Mouse (Mus musculus): ENCODE results near the gene Ccm2l.

Ccm2l gene

DNA sequence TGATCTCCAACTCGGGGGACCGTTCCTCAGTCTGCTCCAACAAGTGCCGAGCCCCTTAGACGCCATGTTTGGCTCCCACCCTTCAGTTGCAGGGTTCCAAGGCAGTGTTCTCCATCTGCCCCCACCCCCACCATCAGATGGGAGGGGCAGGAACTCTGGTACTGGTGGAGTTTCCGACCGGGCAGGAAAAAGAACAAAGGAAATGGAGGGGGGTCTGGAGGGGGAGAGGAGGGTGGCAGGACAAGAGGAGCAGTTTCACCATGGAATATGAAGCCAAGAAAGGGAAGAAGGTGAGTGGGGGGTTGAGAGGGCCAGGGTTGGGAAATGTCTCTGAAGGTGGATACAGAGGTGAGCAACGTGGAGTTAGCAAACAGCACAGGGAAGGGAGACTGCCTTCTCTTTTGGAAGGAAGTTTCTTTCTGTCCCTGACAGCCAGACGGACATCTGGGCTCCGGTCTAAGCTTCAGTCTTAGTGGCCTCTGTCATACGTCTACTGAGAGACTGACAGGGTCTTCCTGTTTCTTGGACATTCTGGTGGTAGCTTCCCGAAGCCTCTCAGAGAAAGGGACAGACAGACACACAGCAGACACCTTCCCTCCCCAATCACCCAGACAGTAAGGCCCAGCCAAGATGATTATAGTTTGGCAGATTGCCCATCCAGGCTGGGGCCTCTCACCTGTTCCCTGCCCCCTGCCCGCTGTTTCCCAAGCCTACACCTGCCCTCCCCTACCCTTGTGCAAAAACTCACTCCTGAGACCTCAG, at the start of gene Ccm2l:
Ccm2l (plus strand) TSS at position 209 of the 762 bp plus-strand sequence.
- no peak for DNase-seq (ENCODE audit: low read depth, low spot score)

DNA sequence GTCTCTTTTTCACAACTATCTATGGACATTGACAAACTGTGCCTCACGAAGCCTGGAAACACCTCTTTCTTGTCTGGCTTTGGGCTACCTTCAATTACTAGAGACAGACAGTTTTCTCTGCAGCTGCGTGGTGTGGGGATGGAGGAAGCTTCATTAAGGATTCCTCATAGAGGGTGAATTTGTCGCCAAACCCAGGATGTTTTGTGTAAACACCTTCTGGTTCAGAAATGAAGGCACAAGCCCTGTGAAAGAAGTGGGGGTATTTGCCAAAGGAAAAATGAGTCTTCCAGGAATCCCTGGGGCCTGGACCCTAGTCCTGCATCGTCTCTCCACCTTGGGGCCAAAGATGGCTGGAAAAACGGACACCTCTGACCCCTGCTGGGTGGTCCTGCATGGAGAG, 49.0 kb upstream of the Ccm2l start:
- no peak for DNase-seq (ENCODE audit: low read depth, low spot score)

DNA sequence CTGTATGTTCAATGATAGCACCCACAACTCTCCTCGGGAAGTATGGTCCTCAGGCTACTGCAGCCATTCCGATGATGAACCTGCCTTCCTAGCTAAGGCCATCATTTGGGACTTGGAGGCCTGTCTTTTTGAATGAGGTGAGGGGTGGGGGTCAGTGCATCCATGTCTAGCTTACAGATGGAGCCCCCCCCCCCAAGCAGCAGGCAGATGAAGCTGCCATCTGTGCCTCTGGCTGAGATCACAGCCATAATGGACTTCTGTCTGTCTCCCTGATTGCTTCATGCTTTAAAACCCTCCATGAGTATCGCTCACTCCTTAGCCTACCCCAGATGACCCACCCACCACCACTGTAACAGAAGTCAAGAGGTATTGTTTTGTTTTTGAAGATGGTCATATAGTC, 46.4 kb upstream of the Ccm2l start:
- no peak for DNase-seq (ENCODE audit: low read depth, low spot score)

DNA sequence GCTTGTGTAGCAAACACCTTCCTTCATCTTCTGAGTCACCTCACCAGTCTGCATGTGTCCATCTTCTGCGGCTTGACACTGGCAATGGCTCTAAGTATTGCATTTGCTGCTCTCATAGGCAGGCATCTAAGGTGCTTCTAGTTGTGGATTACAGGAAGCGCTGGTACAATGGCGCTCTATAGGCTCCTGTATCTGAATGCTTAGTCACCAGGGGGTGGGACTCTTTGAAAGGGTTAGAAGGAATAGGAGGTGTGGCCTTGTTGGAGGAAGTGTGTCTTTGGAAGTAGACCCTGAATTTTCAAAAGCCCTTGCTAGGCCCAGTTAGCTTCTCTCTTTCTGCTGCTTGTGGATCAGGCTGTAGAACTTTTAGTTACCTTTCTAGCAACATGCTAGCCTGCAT, 44.6 kb upstream of the Ccm2l start:
- DNase-seq (ENCODE audit: low read depth, low spot score) = no peak

DNA sequence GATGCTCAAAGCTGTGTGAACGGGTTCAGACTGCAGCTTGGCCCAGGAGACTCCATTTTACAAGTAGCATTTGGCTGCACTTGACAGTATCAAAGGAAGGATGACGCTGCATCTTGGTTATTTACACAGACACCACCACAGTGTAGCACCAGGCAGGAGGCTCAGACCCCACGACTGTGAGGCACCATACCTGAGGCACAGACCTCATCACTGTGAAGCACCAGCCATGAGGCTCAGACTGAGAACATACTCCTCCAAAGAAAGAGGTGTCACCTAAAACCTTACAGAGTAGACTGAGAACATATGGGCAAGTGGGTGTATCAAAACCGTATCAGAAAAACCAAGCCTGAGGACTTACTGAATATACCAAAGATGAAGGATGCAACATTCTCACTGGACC, 42.9 kb upstream of the Ccm2l start:
- DNase-seq (ENCODE audit: low read depth, low spot score) = no peak

DNA sequence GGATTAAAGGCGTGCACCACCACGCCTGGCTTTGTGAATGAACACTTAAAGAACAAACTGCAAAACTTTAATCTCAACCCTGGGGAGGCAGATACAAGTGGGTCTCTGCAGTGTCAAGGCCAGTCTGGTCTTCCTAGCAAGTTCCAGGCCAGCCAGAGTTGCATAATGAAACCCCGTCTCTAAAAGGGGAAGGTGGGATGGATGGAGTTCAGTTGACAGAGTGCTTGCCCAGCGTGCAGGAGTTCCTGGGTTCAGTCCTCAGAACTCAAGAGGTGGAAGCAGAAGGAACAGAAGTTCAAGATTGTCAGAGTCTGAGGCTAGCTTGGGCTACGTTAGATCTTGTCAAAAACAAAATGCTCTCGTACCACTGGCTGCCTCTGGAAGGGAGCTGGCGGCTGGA, 39.7 kb upstream of the Ccm2l start:
- DNase-seq (ENCODE audit: low read depth, low spot score) = no peak

DNA sequence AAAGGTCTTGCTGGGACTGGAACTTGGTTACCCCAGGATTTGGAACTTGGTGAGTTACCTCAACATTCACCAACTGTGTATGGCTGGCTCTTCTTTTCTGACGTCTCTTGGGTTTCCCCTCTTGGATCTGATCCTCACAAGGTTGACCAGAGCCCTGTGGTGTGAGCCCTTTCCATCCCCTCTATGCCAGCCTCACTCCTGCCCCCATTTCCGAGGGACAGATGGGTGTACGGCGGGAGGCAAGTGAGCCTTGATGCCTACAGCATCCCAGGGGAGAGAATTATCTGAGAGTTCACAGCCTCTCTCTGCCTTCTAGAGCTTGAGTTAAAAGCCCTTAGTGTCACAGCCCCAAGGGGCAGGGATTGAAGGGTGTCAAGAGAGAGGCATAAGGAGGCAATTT, 38.3 kb upstream of the Ccm2l start:
- DNase-seq (ENCODE audit: low read depth, low spot score) = no peak

DNA sequence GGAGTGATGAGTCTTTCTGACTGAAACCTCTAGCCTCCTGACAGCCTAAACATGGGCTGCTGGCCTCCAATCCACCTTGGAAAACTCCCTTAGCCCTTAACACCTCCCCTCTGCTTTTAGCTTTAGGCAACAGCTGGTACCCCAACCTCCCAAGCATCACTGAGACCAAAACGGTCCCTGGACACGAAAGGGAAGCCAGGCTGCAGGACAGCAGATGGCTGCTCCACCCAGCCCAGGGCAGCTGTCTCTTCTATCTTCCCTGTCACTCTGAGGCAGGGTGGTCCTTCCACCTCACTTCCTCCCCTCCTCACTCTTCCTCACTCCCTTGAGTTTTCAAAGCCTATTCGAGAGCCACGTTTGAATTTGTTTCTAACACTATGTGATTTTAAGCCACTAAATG, 35.3 kb upstream of the Ccm2l start:
- DNase-seq (ENCODE audit: low read depth, low spot score) = no peak

DNA sequence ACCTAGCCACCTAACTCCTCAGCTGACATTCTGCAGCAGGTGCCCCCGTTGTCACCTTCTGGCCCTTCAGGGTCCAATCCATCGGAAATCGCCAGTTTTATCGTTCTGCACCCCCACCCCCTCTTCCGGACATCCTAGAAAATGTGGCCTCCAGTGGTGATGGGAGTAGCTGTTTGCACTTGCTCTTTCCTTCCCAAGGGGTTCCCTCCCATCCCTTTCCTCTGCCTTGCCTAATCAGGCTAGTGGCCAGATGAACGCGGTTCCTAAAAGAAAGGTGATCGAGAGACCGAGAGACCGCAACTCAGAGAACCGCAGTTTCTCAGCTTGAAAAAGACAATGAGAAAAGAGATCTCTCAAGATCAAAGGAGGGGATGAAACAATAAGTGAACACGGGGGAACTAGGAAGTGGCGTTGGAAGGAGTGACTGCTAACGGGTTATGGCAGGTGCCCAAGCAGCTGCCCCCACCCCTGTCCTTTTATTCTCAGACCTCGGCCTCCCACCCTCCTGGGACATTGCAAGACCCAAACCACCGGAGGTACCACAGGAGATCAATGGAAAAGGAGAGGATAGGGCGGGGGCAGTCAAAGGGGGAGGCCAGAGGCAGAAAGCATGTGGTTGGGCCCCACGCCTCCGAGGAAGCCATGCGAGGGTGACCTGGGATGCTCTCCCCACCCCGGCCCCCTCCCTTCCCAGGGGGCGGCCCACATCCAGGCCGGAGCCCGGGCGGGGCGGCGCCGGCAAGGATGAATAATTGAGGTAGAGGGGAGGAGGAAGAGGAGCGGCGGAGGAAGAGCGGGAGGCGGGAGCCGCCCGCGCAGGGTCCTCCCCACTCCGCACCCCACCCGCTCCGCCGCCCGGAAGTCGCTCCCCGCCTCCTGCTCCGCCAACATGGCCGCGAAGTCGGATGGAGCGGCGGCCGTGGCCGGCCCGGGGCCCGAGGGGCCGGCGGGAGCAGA, 34.4 kb upstream of the Ccm2l start, which contains the start of gene Xkr7:
Xkr7 (plus strand) TSS at position 727 of the 957 bp plus-strand sequence.
- no peak for DNase-seq (ENCODE audit: low read depth, low spot score)

DNA sequence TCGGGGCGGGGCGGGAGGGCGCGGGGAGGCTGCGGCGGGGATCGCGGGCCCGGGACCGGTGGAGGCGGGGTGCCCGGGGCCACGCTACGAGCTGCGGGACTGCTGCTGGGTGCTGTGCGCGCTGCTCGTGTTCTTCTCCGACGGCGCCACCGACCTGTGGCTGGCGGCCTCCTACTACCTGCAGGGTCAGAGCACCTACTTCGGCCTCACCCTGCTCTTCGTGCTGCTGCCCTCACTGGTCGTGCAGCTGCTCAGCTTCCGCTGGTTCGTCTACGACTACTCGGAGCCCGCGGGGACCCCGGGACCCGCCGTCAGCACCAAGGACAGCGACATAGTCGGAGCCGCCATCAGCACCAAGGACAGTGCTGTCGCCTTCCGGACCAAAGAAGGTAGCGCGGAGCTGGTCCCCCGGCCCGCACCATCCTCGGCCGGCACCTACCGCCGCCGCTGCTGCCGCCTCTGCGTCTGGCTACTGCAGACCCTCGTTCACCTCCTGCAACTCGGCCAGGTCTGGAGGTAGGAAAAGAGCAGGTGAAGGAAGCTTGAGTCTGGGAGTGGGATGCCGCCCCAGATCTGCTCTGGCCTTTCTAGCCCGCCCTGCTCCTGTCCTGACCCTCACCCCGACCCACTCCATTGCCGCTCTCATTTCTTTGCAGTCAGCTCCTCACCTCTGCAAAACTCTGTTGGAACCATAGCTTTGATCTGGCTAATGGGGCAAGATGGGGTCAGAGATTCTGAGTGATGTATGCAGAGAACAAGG, 33.5 kb upstream of the Ccm2l start:
- DNase-seq (ENCODE audit: low read depth, low spot score) = no peak

DNA sequence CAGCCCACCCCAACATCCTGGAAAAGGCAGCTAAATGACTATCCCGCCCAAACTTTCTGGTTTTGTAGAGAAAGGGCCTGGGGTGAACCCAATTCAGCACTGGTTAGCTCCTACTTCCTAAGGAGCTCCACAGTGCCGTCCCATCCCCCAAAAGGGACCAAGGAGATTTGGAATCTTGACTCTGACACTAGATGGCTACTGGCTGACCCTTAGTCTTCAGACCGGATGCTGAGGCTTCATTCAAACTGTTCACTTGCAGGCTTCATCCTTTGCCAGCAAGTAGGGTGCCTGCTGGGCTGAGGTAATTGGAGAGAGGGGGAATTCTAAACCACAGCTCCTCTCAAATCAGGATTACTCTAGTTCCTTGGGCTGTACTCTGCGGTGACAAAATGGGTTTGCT, 32.8 kb upstream of the Ccm2l start:
- no peak for DNase-seq (ENCODE audit: low read depth, low spot score)

DNA sequence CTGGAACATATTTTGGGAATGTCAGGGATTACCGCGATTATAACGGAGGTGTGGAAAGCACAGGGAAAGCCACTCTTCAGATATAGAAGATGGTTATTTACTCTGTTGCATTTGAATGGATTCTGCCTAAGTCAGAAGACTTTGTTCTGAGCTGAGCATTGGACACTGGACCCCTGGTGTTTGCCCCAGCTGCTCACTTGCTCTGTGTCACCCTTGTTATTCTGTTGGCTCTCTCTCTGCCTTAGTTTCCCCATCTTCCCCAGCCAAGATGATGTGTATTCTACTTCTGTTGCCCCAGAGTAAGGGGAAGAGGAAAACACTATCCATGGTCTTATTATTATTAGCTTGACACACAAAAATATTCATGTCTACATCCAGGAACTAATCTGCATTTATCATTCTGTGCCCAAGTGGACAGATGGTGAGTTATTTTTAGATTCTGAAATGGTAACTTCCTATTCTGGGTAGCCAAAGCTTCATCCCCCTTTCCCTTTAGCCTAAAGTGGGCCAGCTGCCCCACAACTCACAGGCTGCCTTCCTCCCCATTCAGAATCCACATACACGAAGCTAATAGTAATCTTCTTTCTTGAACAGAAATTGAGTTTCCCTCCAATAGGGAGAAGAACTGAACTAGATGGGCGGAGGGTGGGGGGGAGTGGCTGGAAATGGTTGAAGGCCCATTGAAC, 32.1 kb upstream of the Ccm2l start:
- no peak for DNase-seq (ENCODE audit: low read depth, low spot score)

DNA sequence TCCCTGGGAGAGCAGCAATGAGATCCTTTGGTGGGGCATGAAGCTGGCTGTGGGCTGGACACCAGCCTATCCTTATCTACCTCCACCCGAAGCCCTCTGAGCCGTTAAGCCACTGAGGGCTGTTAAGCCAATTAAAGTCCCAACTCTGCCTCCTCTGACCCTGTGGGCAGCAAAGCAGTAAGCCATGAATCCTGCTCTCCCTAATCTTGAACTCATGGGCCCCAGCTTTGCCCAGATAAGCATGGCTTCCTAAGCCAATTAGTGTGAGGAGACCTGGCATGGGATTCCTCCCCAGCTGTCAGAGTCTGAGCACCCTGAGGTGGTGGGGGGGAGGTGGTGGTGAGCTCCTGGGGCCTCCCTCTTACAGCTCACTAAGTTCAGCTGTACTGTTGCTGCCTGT, 29.1 kb upstream of the Ccm2l start:
- DNase-seq (ENCODE audit: low read depth, low spot score) = no peak

DNA sequence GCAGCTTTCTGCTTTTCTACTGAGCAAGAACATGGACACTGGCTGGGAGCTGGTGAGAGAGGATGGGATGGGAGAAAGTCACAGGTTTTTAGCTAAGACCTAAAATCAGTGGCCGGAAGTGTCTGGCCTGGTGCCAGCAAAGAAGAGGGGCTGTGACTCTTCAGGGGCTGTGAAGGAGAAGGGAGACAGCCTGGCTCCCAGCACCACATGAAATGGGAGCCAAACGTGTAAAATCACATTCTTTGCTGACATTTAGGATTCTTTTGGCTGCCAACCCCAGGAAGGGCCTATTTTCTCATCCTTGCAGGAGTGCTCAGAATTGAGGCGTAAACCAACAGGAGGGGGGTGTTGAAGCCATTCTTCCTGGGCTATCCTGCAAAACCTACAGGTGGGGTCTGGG, 21.9 kb upstream of the Ccm2l start:
- no peak for DNase-seq (ENCODE audit: low read depth, low spot score)

DNA sequence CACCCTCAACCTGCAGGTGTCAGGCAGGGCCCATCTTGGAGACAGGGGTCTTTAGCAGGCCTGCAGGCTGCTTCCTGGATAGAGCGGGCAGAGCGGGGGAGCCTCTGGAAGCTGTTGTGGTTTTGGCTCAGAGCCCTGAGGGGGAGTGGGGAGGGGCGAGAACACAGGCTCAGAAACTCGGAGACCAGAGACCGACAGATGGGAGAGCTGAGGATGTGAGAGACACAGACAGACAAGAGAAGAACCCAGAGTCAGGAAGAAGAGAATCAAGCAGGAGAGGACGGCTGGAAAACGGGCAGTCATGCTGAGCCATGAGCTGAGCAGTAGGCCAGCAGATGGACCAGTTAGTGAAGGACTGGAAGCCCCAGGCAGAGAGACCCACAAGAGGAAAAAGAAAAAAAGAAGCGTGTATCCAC, 19.9 kb upstream of the Ccm2l start:
- DNase-seq (ENCODE audit: low read depth, low spot score) = no peak

DNA sequence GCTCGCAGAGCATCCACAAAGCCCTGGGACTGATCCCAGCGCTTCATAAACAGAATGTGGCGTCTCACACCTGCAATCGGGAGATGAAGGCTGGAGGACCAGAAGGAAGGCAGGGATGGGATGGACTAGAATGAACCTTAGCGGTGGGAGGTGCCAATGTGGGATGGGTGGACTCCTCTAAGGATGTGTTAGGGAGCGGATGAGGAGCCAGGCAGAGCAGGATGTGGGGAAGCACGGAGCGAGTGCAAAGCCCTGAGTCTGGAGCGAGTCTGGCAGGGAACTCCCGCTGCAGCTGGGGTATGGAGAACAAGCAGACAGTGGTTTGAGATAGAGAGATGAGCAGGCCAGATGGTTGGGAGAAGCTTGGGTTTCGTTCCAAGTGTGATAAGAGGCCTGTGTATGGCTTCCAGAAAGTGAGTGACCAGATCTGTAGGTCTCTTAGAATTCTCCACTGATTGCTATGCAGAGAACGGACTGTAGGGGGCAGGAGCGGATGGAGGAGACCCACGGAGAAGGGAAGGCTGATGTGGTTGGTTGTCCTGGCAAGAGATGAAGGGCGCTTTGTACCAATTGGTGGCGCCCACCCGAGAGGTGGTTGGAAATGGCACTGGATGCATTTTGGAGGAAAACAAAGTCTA, 17.8 kb upstream of the Ccm2l start:
- DNase-seq (ENCODE audit: low read depth, low spot score) = no peak

DNA sequence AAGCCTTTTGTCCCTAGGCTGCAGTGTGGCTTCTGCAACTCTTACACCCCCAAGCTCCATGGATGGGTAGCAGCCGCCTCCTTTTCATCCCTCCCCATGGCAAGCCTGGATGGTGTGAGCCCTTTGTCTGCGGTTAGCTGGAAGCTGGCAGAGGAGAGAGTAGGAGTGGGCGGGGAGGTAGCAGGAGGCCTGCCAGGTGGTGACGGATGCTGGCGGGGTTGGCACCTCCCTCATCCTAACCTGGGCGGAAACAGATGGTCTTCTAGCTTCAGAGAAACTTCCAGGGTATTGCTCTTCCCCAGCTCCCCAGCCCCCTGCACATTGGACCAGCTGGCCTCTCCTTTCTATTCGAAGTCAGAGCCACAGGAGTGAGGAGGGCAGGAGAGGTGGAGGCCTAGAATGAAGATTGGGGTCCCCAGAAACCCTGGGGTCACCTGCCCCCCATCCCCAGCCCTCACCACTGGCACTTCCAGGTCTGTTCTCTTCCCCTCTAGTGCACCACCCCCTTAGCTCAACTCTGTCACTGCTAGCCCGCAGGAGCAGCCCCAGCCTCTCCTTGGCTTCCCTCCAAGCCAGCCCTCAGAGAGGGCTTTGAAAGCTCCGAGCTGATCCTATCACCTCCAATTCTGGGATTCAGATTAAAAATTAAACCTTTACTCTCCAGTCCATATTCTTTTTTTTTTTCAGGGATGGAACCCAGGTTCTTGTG, 16.3 kb upstream of the Ccm2l start:
- no peak for DNase-seq (ENCODE audit: low read depth, low spot score)

DNA sequence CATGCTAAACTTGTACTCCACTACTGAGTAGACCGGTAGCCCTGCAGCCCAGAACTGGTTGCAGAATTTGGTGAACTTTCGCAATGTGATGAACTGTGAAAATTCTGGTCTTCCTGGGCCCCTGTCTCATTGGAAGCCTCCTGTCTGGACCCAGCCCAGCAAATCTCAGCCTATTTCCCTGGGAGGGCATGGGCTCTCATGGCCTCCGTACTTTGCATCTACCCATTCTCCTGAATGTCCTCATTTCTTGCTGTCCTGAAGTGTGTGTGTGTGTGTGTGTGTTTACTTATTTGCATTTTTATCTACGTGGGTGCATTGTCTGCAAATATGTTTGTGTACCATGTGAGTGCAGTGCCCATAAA, 15.8 kb upstream of the Ccm2l start:
- no peak for DNase-seq (ENCODE audit: low read depth, low spot score)

DNA sequence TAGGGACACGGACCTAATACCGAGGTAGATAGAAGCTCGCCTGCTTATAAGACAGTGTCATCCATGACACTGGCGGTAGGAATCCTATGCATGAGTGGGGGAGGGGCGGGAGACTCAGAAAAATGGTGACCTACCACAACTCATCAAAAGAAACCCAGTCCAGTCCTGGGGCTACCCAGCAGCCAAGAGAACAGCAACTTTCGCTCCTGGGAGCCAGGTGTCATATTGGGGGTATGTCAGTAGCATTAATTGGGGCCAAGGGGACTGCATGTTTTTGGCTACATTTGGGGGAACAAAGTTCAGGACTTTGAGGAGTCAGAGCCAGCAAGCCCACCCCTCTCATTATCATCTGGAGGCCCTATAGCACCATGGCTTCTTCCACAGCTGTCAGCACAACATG, 14.7 kb upstream of the Ccm2l start:
- DNase-seq (ENCODE audit: low read depth, low spot score) = no peak

DNA sequence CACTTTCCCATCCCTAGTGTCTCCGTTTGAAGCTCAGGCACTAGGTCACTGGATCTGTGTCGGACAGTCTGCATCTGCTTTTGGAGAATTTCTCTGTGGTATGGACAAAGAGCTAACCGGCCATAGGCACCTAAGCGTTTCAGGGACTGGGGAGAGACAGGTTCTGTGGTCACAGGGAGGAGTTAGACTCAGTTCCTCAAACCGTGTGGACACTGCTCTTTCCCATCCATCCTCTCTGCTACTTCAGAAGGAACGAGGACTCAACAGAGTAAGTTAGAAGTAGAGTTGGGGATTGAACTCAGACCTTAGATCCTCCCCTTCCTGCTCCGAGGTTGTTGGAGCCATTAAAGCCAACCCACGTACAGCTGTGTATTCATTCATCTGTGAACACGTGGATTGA, 14.2 kb upstream of the Ccm2l start:
- DNase-seq (ENCODE audit: low read depth, low spot score) = no peak
